Mouse (Mus musculus) kidney, postnatal 25 days (tissue): ENCODE measurements around the gene Obsl1.

ENCODE experiments used
- DNase-seq, 2 experiments: peaks; one replicate each; pipeline ENCODE4 v3.0.0; 2021; ENCODE audit warnings: mixed read lengths in 2 of 2

Obsl1 gene

DNA sequence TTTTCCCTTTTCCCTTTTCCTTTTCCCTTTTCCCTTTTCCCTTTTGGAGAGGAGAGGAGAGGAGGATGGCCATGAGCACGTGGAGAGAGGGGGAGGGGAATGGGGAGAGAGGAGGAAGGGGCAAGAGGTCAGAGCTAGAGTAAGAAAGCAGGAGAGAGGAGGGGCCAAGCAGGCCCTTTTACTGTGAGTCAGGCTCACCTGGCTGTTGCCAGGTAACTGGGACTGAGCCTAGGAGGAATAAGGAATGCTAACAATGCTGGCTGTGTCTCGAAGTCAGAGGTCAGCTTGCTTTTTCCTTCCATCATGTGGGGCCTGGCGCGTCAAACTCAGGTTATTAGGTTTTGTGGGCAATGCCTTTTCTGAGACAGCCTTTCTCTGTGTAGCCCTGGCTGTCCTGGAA lies 11.7 kb upstream of the Obsl1 start:
- DNase-seq: peak in 1 of 2 experiments; percentile 42

DNA sequence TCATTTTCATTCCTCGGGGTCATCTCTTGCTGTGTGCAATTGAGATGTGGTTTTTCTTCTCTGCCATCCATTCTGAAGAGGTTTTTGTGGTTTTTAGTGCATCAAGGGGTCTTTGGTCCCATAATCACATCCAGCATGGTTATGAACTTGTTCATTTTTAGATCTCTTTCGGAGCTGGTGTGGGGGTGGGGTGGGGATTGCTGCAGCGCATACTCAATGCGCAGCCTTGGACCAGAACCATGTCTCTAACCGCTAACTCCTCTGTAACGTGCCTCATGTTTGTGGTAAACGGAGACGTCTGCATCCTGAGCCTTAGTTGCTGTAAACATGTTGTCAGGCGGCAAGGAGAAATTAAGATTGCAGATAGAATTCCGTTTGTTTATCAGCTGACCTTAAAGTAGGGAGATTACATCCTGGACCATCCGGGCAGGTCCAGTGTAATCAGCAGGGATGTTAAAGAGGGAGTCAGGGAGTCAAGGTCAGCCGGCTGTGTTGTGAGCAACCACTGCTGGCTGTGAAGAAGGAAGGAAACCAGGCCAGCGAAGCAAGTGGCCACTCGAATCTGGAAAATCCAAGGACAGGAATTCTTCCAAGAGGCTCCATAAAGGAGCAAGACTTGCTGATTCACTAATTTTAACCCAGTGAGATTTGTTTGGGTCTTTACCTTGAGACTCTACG lies 10.6 kb upstream of the Obsl1 start:
- no peak for DNase-seq

DNA sequence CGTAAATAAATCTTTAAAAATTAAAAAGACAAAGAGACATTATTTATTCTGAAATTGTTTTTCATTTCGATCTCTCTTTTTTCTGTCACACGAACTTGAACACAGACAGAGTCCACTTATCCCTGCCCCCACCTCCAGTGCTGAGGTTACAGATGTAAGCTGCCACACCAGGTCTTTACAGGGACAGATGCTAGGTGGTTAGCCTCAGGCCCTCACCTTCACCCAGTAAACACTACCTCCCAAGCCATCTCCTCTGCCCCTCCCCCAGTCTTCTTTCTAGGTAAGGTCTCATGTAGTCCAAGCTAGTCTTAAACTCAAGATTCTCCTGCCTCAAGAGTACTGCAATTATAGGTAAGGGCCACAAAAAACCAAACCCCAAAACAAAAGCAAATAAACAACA lies 6.3 kb upstream of the Obsl1 start:
- no peak for DNase-seq

DNA sequence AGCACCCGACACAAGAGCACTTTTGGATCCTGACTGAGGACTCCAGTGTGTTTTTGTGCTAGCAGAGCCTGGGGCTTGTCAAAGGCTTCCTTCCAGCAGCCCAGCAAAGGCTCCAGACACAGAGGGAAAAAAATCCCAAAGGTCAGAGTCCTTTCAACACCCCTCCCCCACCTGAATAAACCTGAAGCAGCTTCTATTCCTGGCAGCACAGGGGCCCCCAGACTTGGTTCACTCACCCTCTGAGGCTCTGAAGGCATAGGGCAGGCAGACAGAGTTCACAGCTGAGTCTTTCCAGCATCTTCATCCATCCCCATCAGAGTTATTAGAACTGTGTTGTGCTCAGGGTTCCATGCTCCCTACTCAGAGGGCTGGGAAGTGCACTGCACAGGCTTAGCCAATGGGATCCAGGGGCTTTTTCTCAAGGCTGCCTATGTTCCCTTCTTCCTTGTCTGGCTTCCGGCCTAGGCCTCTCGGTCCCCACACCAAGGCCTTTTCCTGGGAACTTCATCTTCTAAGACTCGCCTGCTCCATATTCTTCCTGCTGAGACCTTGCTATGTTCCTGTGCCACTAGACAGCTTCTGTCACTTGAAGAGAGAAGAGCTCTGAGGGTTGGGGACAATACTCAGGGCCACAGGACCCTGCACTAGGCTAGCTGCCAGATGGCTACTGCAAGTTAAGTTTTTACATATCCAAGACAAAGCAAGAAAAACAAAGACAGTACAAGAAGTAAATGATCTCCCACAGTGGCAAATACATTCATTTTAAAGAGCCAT lies 5.4 kb upstream of the Obsl1 start:
- DNase-seq: peak in 1 of 2 experiments; percentile 14

DNA sequence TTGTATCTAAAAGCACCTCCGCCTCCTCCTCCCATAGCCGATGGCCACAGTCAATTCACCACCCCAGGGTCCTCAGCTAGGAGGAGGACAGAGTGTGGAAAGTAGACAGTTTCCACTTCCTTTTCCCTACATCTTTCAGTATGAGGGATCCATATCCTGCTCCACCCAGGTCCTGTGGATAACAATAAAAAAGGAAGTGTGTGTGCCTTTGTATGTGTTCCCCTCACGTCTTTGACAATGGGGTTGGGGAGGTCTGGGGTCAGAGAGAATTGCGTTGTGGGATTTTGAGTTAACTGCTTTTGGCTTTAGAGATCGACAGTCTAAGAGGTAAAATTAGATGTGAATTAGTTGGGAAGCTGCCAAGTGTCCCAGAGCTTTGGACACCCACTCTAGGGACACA lies 3.9 kb upstream of the Obsl1 start:
- DNase-seq: no peak

- DNase-seq: no peak
Observed at GRCm38 (mm10) chr1:75509586-75509985, 3.3 kb upstream of the Obsl1 start.

DNA sequence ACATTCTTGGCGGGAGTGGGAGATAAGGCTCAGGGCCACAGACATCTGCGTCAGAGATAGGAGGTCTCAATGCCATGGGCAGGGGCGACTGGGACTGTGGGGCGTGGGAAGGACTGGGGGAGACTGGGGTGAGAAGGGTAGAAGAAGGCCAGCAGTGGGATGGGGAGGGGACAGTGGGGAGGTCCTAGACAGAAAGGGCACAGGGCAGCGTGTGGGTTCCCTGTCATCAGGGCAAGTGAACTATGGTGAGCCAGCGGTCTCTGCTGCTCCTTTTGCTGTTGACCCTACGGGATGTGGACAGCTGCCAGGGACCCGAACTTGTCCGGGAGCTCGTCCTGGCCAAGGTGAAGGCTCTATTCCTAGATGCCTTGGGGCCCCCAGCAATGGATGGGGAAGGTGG lies 754 bp upstream of the Obsl1 start, which contains the start of gene Inha:
Inha (plus strand) TSS at position 72 of the 400 bp plus-strand sequence.
- no peak for DNase-seq

GRCm38 (mm10) chr1:75505159-75505955 lies 895 bp downstream of the Obsl1 start:
- peak; percentile 38 to 71 for DNase-seq

- no peak for DNase-seq
Observed at GRCm38 (mm10) chr1:75504256-75505045, 1.8 kb downstream of the Obsl1 start.

DNA sequence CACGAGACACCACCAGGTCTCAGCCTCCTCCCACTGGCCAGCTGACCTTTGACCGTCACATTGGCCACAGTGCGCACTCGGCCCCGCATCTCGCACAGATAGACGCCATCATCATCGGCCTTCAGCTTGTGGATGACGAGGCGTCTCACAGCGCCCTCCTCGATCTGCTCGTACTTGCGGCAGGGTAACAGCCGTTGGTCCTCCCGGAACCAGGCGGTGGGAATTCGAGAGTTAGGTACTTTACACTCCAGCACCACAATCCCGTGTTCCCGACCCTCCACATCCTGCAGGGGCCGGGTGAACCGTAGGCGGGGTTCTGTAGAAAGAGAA lies 2.6 kb downstream of the Obsl1 start:
- DNase-seq: no peak

DNA sequence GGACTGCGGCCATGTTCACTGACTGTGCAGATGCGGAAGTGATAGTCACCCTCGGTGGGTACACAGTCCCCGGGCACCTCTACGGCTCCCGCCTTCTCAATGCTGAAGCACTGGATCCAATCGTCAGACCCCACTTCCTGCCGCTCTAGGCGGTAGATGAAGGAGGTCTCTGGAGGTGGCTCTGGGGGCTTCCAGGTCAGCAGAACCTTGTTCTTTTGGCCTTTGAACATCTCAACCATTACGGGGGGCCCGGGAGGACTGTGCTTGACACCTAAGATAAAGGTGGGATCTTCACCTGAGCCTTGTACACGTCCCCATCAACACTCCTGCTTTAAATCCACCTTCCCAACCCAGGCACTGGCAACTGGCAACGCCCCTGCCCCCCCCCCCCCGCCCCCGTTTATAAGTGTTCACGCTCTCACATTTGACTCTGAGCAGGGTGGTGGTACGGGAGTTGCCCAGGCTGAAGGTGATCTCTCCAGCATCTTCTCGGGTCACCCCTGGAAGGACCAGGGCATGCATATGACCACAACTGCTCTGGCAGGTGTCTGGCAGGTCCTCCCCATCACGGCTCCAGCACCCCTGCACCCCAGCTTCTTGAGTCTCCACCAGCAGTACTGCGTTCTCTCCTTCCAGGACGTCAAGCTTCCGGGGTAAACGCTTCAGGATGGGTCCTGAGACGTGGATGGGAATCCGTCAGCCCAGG lies 3.2 kb downstream of the Obsl1 start:
- DNase-seq: no peak

- DNase-seq: no peak
Observed at GRCm38 (mm10) chr1:75501905-75502304, 4.3 kb downstream of the Obsl1 start.

DNA sequence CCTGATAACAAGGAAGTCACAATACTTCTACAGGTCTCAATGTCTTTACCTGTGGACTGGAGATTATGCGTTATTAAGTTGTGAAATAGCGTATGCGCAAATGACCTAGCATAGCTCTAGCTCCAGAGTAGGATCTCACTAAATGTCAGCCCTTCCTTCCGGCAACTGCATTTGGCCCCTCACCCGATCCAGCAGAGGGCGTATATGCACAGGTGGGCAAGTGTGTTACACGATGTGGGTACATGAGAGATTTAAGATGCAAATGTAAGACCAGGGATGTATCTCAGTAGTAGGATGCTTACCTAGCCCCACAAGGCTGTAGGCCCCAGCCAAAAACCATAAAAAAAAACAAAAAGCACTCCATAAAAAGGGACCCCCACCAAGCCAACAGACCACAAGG lies 6.8 kb downstream of the Obsl1 start:
- DNase-seq: no peak

- no peak for DNase-seq
Observed at GRCm38 (mm10) chr1:75498897-75499296, 7.4 kb downstream of the Obsl1 start.

GRCm38 (mm10) chr1:75494878-75495548 lies 11.2 kb downstream of the Obsl1 start:
- peak in 1 of 2 experiments; percentile 58 for DNase-seq

- DNase-seq: no peak
Observed at GRCm38 (mm10) chr1:75492579-75493170, 13.6 kb downstream of the Obsl1 start.

DNA sequence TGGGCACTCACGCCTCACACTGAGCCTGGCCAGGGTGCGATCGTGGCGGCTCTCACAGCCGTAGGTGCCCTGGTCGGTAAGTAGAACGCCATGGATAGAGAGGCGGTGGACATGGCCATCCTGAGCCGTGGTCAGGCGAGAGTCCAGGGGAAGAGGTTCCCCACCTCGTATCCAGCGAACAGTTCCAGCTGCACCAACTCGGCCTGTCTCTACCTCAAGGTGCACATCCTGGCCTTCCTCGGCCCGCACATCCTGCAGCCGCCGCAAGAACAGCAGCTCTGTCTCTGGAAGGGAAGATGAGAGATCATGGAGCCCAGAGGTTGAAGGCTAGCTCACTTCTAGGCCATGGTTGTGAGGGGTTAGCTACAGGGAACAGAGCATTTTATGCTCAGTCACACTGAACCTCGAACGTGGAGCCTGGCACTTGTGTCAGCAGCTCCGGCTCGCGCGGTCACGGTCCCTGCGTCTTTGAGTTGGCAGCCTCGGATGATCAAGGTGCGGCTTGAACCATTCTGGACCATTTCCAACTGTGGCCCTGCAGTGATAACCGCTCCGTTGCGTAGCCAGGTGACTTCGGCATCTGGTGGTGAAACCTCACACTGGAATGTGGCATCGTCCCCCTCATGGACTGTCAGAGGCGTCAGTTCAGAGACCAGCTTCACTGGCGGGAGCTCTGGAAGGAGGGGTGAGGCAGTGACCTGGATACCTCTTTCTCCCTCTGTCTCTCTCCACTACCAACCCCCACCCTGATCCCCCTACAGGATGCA lies 15.3 kb downstream of the Obsl1 start:
- no peak for DNase-seq

- peak; percentile 93 for DNase-seq
Observed at GRCm38 (mm10) chr1:75487405-75488161, 18.7 kb downstream of the Obsl1 start.

- no peak for DNase-seq
Observed at GRCm38 (mm10) chr1:75487040-75487404, 19.2 kb downstream of the Obsl1 start.

DNA sequence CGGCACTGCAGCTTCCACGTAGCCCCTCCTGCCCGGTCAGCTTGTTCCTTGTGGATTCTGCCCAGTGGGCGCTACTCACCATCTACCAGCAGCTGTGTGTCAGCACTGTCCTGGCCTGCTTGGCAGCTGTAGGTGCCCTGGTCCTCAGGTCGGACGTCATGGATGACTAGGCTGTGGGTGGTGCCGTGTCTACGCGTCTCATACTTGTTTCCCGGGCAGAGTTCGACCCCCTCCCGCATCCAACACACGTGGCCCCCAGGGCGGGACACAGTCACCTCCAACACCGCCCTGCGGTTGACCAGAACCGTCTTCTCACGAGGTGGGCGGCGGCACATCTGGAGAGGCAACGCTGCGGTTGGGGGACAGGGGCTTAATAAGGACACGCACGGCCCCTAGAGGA lies 19.7 kb downstream of the Obsl1 start:
- peak; percentile 50 to 87 for DNase-seq
